Mouse (Mus musculus) G1E (cell line): ENCODE measurements around the gene Xylt1. TPM values are rescaled to one million over a fixed set of nuclear protein-coding genes. Genes with fewer than 3 reads are reported as not detected.

ENCODE experiments used
- ATAC-seq: 2 replicates; pipeline ENCODE4 v1.8.0; 2016; ENCODE audit warnings: mild to moderate bottlenecking; ENCODE audit not compliant: insufficient number of reproducible peaks, poor library complexity, low FRiP score, severe bottlenecking; ENCODE audit errors: extremely low read depth
- DNase-seq: peaks from one replicate; pipeline ENCODE4 v3.0.0; 2012; ENCODE audit warnings: low spot score
- H3K27me3 ChIP-seq: 2 replicates; pipeline ENCODE4 v1.6.1; 2012; ENCODE audit warnings: mild to moderate bottlenecking, low read length, inconsistent platforms; ENCODE audit not compliant: insufficient read depth
- H3K36me3 ChIP-seq: replicated peaks from 2 replicates; pipeline ENCODE3; 2012; ENCODE audit warnings: mild to moderate bottlenecking, inconsistent platforms
- H3K4me1 ChIP-seq: 2 replicates; pipeline ENCODE4 v1.6.1; 2012; ENCODE audit warnings: low read depth, low read length, inconsistent platforms, mixed read lengths; ENCODE audit not compliant: insufficient read depth
- H3K4me3 ChIP-seq: 2 replicates; pipeline ENCODE4 v1.5.1; 2012; ENCODE audit warnings: low read depth, mild to moderate bottlenecking, inconsistent platforms, low read length, moderate library complexity, mixed read lengths
- H3K9me3 ChIP-seq: replicated peaks from 2 replicates; pipeline ENCODE4 v1.6.1; 2012; ENCODE audit warnings: inconsistent platforms
- CTCF ChIP-seq: IDR thresholded peaks from 2 replicates; pipeline ENCODE4 v1.5.1; 2012; ENCODE audit warnings: low read depth, low read length, inconsistent platforms, mixed read lengths
- GATA1 ChIP-seq: IDR thresholded peaks from 2 replicates; pipeline ENCODE4 v1.6.1; 2012; ENCODE audit warnings: borderline replicate concordance, low read length, inconsistent platforms, mixed read lengths
- GATA2 ChIP-seq: IDR thresholded peaks from 2 replicates; pipeline ENCODE4 v1.6.1; 2012; ENCODE audit warnings: low read depth, low read length, inconsistent platforms, borderline replicate concordance
- POLR2AphosphoS5 ChIP-seq: IDR thresholded peaks from 2 replicates; pipeline ENCODE4 v1.6.1; 2012; ENCODE audit warnings: low read depth, low read length, inconsistent platforms; ENCODE audit not compliant: insufficient replicate concordance
- TAL1 ChIP-seq: conservative IDR thresholded peaks from 2 replicates; pipeline ENCODE4 v1.6.1; 2012; ENCODE audit warnings: low read depth, low read length, inconsistent platforms, mixed read lengths
- polyA plus RNA-seq: library from polyadenylated mRNA; stranded (reverse); fragments of >175 nt; gene quantifications from 2 replicates; pipeline ENCODE4 v1.2.3, GENCODE M21; 2012
- total RNA-seq, 2 experiments: library from RNA; stranded (forward) in 1 of 2; stranded (reverse) in 1 of 2; fragments of 200-1000 nt in 1 of 2; fragments of >200 nt in 1 of 2; fragmentation: Nextera tagmentation in 1 of 2; gene quantifications; 2 replicates each; pipeline ENCODE4 v1.2.3; 2014 to 2017

Gene Xylt1
- total and polyA plus RNA-seq, 3 experiments, result 0.11 TPM; not detected in 2

- no peak overlapping the region for H3K4me3 ChIP-seq
- no peak for ATAC-seq
- H3K4me1 ChIP-seq, result no peaks in the 10 kb centered on the region
- no peaks in the 10 kb centered on the region for H3K27me3 ChIP-seq
- TF ChIP-seq GATA1 (no peak), GATA2 (no peak), CTCF (no peak), POLR2AphosphoS5 (no peak), TAL1 (no peak)
- DNase-seq, result no peak
- peaks cover 67% of the 10 kb centered on the region for H3K9me3 ChIP-seq
- H3K36me3 ChIP-seq, result no peaks in the 10 kb centered on the region
Observed at GRCm38 (mm10) chr7:117559051-117559450, 178.3 kb downstream of the Xylt1 start.

GRCm38 (mm10) chr7:117563939-117564499, 183.2 kb downstream of the Xylt1 start:
- no peak for ATAC-seq
- H3K27me3 ChIP-seq, result no peaks in the 10 kb centered on the region
- H3K9me3 ChIP-seq, result peaks cover 76% of the 10 kb centered on the region
- H3K4me1 ChIP-seq, result no peaks in the 10 kb centered on the region
- no peak overlapping the region for H3K4me3 ChIP-seq
- DNase-seq, result no peak
- H3K36me3 ChIP-seq, result no peaks in the 10 kb centered on the region
- TF ChIP-seq TAL1, result no peak
- TF ChIP-seq GATA1, result no peak
- no peak for TF ChIP-seq GATA2
- TF ChIP-seq CTCF, result no peak

GRCm38 (mm10) chr7:117564627-117565026, 183.8 kb downstream of the Xylt1 start:
- Histone ChIP-seq H3K27me3 (no peaks in the 10 kb centered on the region), H3K4me1 (no peaks in the 10 kb centered on the region), H3K9me3 (peaks cover 74% of the 10 kb centered on the region), H3K4me3 (no peak overlapping the region), H3K36me3 (no peaks in the 10 kb centered on the region)
- ATAC-seq (no peak), DNase-seq (no peak)
- TF ChIP-seq POLR2AphosphoS5 (no peak), CTCF (no peak), TAL1 (no peak), GATA1 (no peak), GATA2 (no peak)

- ATAC-seq, result no peak
- H3K4me1 ChIP-seq, result no peaks in the 10 kb centered on the region
- no peaks in the 10 kb centered on the region for H3K27me3 ChIP-seq
- H3K9me3 ChIP-seq, result peaks cover 72% of the 10 kb centered on the region
- no peak for DNase-seq
- TF ChIP-seq CTCF, result no peak
- TF ChIP-seq GATA2, result no peak
- TF ChIP-seq TAL1, result no peak
- no peak for TF ChIP-seq POLR2AphosphoS5
- no peak for TF ChIP-seq GATA1
- no peak overlapping the region for H3K4me3 ChIP-seq
- no peaks in the 10 kb centered on the region for H3K36me3 ChIP-seq
Observed at GRCm38 (mm10) chr7:117566115-117566514, 185.3 kb downstream of the Xylt1 start.

GRCm38 (mm10) chr7:117566833-117567232, 186.1 kb downstream of the Xylt1 start:
- H3K4me3 ChIP-seq, result no peak overlapping the region
- no peak for DNase-seq
- ATAC-seq, result no peak
- TF ChIP-seq POLR2AphosphoS5 (no peak), CTCF (no peak), TAL1 (no peak), GATA1 (no peak), GATA2 (no peak)
- H3K36me3 ChIP-seq, result no peaks in the 10 kb centered on the region
- no peaks in the 10 kb centered on the region for H3K27me3 ChIP-seq
- no peaks in the 10 kb centered on the region for H3K4me1 ChIP-seq
- peaks cover 67% of the 10 kb centered on the region for H3K9me3 ChIP-seq

- H3K27me3 ChIP-seq, result no peaks in the 10 kb centered on the region
- no peak for TF ChIP-seq GATA2
- no peak for TF ChIP-seq GATA1
- no peak for TF ChIP-seq TAL1
- TF ChIP-seq CTCF, result no peak
- no peak for TF ChIP-seq POLR2AphosphoS5
- no peaks in the 10 kb centered on the region for H3K4me1 ChIP-seq
- no peak for DNase-seq
- no peaks in the 10 kb centered on the region for H3K36me3 ChIP-seq
- no peak overlapping the region for H3K4me3 ChIP-seq
- H3K9me3 ChIP-seq, result peaks cover 63% of the 10 kb centered on the region
- no peak for ATAC-seq
Observed at GRCm38 (mm10) chr7:117567252-117567651, 186.5 kb downstream of the Xylt1 start.
